Mouse (Mus musculus) retina, adult 2 months (tissue): ENCODE measurements around the gene Pak7.
A peak's percentile ranks its signal among the peaks of the same experiment; 100 is the strongest.

Experiments
- DNase-seq: peaks from one replicate; pipeline ENCODE4 v3.0.0-alpha.2; 2012; ENCODE audit warnings: low read depth, low spot score

The Pak7 gene

GRCm38 (mm10) chr2:136175030-136175429, 212.7 kb downstream of the Pak7 start:
- no peak for DNase-seq

- DNase-seq, result no peak
Observed at GRCm38 (mm10) chr2:136150752-136151151, 237.0 kb downstream of the Pak7 start.

- DNase-seq, result peak; percentile 42
Observed at GRCm38 (mm10) chr2:136149530-136149929, 238.2 kb downstream of the Pak7 start.

GRCm38 (mm10) chr2:136148999-136149398, 238.8 kb downstream of the Pak7 start:
- peak; percentile 75 for DNase-seq

- no peak for DNase-seq
Observed at GRCm38 (mm10) chr2:136140807-136141206, 247.0 kb downstream of the Pak7 start.

GRCm38 (mm10) chr2:136139159-136140069, 248.4 kb downstream of the Pak7 start:
- DNase-seq, result peak; percentile 13

GRCm38 (mm10) chr2:136138451-136138850, 249.3 kb downstream of the Pak7 start:
- no peak for DNase-seq

- DNase-seq, result no peak
Observed at GRCm38 (mm10) chr2:136121867-136122266, 265.9 kb downstream of the Pak7 start.

GRCm38 (mm10) chr2:136118006-136118405, 269.8 kb downstream of the Pak7 start:
- no peak for DNase-seq

GRCm38 (mm10) chr2:136113374-136113773, 274.4 kb downstream of the Pak7 start:
- DNase-seq, result no peak

GRCm38 (mm10) chr2:136109038-136109363, 278.8 kb downstream of the Pak7 start:
- DNase-seq, result no peak

- no peak for DNase-seq
Observed at GRCm38 (mm10) chr2:136108124-136109037, 279.4 kb downstream of the Pak7 start.

GRCm38 (mm10) chr2:136107597-136107996, 280.2 kb downstream of the Pak7 start:
- DNase-seq, result no peak

GRCm38 (mm10) chr2:136097143-136097542, 290.6 kb downstream of the Pak7 start:
- DNase-seq, result no peak

GRCm38 (mm10) chr2:136095978-136096377, 291.8 kb downstream of the Pak7 start:
- DNase-seq, result no peak

GRCm38 (mm10) chr2:136064356-136064755, 323.4 kb downstream of the Pak7 start:
- no peak for DNase-seq

GRCm38 (mm10) chr2:136059029-136059669, 328.6 kb downstream of the Pak7 start:
- DNase-seq, result no peak

- DNase-seq, result no peak
Observed at GRCm38 (mm10) chr2:136058398-136058797, 329.4 kb downstream of the Pak7 start.

- DNase-seq, result no peak
Observed at GRCm38 (mm10) chr2:136057861-136058331, 329.9 kb downstream of the Pak7 start.

- no peak for DNase-seq
Observed at GRCm38 (mm10) chr2:136051688-136052289, 336.0 kb downstream of the Pak7 start, which contains the start of gene Lamp5. Gene Lamp5, plus strand, starts transcription at chr2:136052239.
